Mouse (Mus musculus) erythroblast, embryonic 14.5 days (primary cell): ENCODE measurements around the gene Slc16a3. TPM values are rescaled to one million over a fixed set of nuclear protein-coding genes. Genes with fewer than 3 reads are reported as not detected.

Source experiments
- H3K27me3 ChIP-seq: 2 replicates; pipeline ENCODE4 v1.6.1; 2012; ENCODE audit warnings: inconsistent platforms; ENCODE audit not compliant: control insufficient read depth
- H3K36me3 ChIP-seq: 2 replicates; pipeline ENCODE4 v1.6.1; 2012; ENCODE audit warnings: mild to moderate bottlenecking, inconsistent platforms; ENCODE audit not compliant: control insufficient read depth
- H3K4me1 ChIP-seq: 2 replicates; pipeline ENCODE4 v1.6.1; 2012; ENCODE audit warnings: inconsistent platforms; ENCODE audit not compliant: control insufficient read depth
- H3K4me3 ChIP-seq: replicated peaks from 2 replicates; pipeline ENCODE3; 2012; ENCODE audit warnings: moderate library complexity, mild to moderate bottlenecking, inconsistent platforms
- H3K9me3 ChIP-seq: 2 replicates; pipeline ENCODE4 v1.6.1; 2012; ENCODE audit warnings: low read length, inconsistent platforms, mixed read lengths; ENCODE audit not compliant: control insufficient read depth
- GATA1 ChIP-seq: IDR thresholded peaks from 2 replicates; pipeline ENCODE4 v1.6.1; 2012; ENCODE audit warnings: low read length, inconsistent platforms, mixed read lengths
- TAL1 ChIP-seq: IDR thresholded peaks from 3 replicates; pipeline ENCODE4 v1.6.1; 2012; ENCODE audit warnings: low read length, inconsistent platforms, mixed read lengths
- polyA plus RNA-seq: library from polyadenylated mRNA; stranded (reverse); fragments of >175 nt; gene quantifications from 2 replicates; pipeline ENCODE4 v1.2.3, GENCODE M21; 2012

The Slc16a3 gene
- polyA plus RNA-seq, 1 experiment: 8.2 TPM

GRCm38 (mm10) chr11:120940959-120941358 is 7.3 kb upstream of the Slc16a3 start:
- Histone ChIP-seq H3K27me3 (peaks cover 25% of the 10 kb centered on the region), H3K4me1 (peaks cover 32% of the 10 kb centered on the region), H3K4me3 (no peak overlapping the region), H3K9me3 (peaks cover 1% of the 10 kb centered on the region; the same call in 1 of the 2 replicates), H3K36me3 (no peaks in the 10 kb centered on the region)
- TF ChIP-seq TAL1: no peak

GRCm38 (mm10) chr11:120945266-120945665 is 3.0 kb upstream of the Slc16a3 start:
- TF ChIP-seq GATA1: no peak
- Histone ChIP-seq H3K4me3 (no peak overlapping the region), H3K4me1 (peaks cover 35% of the 10 kb centered on the region), H3K36me3 (no peaks in the 10 kb centered on the region; the same call in 1 of the 2 replicates), H3K27me3 (peaks cover 67% of the 10 kb centered on the region), H3K9me3 (no peaks in the 10 kb centered on the region; the same call in 1 of the 2 replicates)

- Histone ChIP-seq H3K4me3 (no peak overlapping the region), H3K4me1 (peaks cover 41% of the 10 kb centered on the region), H3K9me3 (no peaks in the 10 kb centered on the region; the same call in 1 of the 2 replicates), H3K36me3 (no peaks in the 10 kb centered on the region; the same call in 1 of the 2 replicates), H3K27me3 (peaks cover 68% of the 10 kb centered on the region)
- TF ChIP-seq TAL1: no peak
- TF ChIP-seq GATA1: no peak
These were observed 2.4 kb upstream of the Slc16a3 start for GRCm38 (mm10) chr11:120945926-120946325.

GRCm38 (mm10) chr11:120948861-120949851 is 876 bp downstream of the Slc16a3 start:
- peaks cover 70% of the 10 kb centered on the region for H3K4me1 ChIP-seq
- TF ChIP-seq GATA1 (no peak), TAL1 (no peak)
- H3K4me3 ChIP-seq: peak overlapping the region; percentile 73
- H3K36me3 ChIP-seq: peaks cover 25% of the 10 kb centered on the region
- peaks cover 59% of the 10 kb centered on the region for H3K27me3 ChIP-seq
- no peaks in the 10 kb centered on the region; the same call in 1 of the 2 replicates for H3K9me3 ChIP-seq

- Histone ChIP-seq H3K4me1 (peaks cover 78% of the 10 kb centered on the region), H3K9me3 (no peaks in the 10 kb centered on the region; the same call in 1 of the 2 replicates), H3K4me3 (peak overlapping the region; percentile 73), H3K36me3 (peaks cover 32% of the 10 kb centered on the region), H3K27me3 (peaks cover 53% of the 10 kb centered on the region)
- TF ChIP-seq TAL1 (no peak), GATA1 (no peak)
These were observed 1.6 kb downstream of the Slc16a3 start for GRCm38 (mm10) chr11:120949863-120950262.

GRCm38 (mm10) chr11:120950281-120951202 is 2.3 kb downstream of the Slc16a3 start:
- Histone ChIP-seq H3K27me3 (peaks cover 46% of the 10 kb centered on the region), H3K4me1 (peaks cover 84% of the 10 kb centered on the region), H3K36me3 (peaks cover 39% of the 10 kb centered on the region), H3K9me3 (no peaks in the 10 kb centered on the region; the same call in 1 of the 2 replicates), H3K4me3 (peak overlapping the region; percentile 73)
- TF ChIP-seq TAL1: no peak
- TF ChIP-seq GATA1: no peak

- no peak for TF ChIP-seq GATA1
- no peak for TF ChIP-seq TAL1
- Histone ChIP-seq H3K9me3 (no peaks in the 10 kb centered on the region; the same call in 1 of the 2 replicates), H3K36me3 (peaks cover 46% of the 10 kb centered on the region)
These were observed 3.0 kb downstream of the Slc16a3 start for GRCm38 (mm10) chr11:120951237-120951636.

GRCm38 (mm10) chr11:120951731-120952730 is 3.8 kb downstream of the Slc16a3 start:
- peaks cover 54% of the 10 kb centered on the region for H3K36me3 ChIP-seq
- no peak for TF ChIP-seq TAL1
- no peak for TF ChIP-seq GATA1
- H3K27me3 ChIP-seq: peaks cover 33% of the 10 kb centered on the region
- peaks cover 87% of the 10 kb centered on the region for H3K4me1 ChIP-seq
- H3K4me3 ChIP-seq: peak overlapping the region; percentile 73
- H3K9me3 ChIP-seq: no peaks in the 10 kb centered on the region; the same call in 1 of the 2 replicates

More at GRCm38 (mm10) chr11:120951237-120951636, 3.0 kb downstream of the Slc16a3 start:
- Histone ChIP-seq H3K27me3 (peaks cover 40% of the 10 kb centered on the region), H3K4me3 (peak overlapping the region; percentile 73), H3K4me1 (peaks cover 86% of the 10 kb centered on the region)
